Mouse (Mus musculus) bone marrow, adult 2 months (tissue): ENCODE measurements around the gene Fbxo28.

ENCODE experiments used
- CTCF ChIP-seq: fragments of 200-500 bp; IDR thresholded peaks from 2 replicates; pipeline ENCODE4 v1.5.1; 2011; ENCODE audit warnings: low read length, control low read depth; ENCODE audit not compliant: control insufficient read depth, insufficient read depth
- POLR2A ChIP-seq: fragments of 200-500 bp; IDR thresholded peaks from 2 replicates; pipeline ENCODE4 v1.6.1; 2011; ENCODE audit warnings: low read depth, mild to moderate bottlenecking, control low read depth, low read length, borderline replicate concordance; ENCODE audit not compliant: control insufficient read depth

DNA sequence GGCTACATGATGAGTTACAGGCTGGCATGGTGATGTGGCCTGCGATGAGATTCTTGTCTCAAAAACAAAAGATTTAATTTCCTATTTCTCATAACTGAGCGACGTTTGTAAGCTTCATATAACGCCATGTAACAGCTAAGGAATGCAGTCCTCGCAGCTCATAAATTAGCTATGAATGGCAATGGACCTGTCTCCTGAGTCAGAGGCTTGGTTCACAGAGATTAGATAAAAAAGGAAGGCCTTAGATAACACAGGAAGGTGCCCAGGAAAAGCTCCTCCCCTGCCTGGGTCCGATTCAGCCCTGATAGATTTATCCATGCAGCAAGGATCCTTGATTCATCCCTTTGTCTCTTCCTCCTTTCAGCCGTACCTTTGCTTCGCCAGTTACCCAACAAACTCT is 30.5 kb upstream of the Fbxo28 start:
- TF ChIP-seq CTCF (no peak), POLR2A (no peak)
